7 mouse cellular contexts compared by ENCODE assay signal in the genomic region with DNA sequence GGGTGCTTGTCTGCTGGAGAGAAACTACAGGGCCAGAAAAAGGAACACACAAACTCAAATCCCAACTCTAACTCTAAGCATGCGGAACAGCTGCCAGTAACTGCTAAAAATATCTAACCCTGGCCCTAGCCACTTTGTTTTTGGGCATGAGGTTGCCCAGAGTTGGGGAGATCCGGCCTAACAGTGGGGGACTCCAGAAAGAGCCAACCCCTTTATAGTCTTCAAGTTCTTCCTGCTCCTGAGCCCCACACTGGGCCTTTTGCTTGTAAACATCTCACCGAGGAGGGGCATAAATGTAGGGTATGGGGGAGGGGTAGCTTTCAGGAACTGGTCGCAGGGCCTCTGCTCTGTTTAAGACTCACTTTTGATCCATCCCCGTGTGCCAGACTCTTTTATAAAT. TPM values are rescaled to one million over a fixed set of nuclear protein-coding genes. Genes with fewer than 3 reads are reported as not detected.
DNase-seq lines count a peak whose midpoint lies in the region; ATAC-seq lines count a peak whose summit lies in the region.

No protein-coding gene starts in this region.

- H3K9ac ChIP-seq in lung, embryonic 15.5 days, result no peak overlapping the region
- H3K9ac ChIP-seq in heart, embryonic 12.5 days, result peak overlapping the region; percentile 95
- no peak overlapping the region for H3K9ac ChIP-seq in liver, embryonic 15.5 days

- WGBS in lung, embryonic 15.5 days, result 20% methylated on average over 5 of the region's 5 CpGs
- WGBS in heart, embryonic 12.5 days, result 16% methylated on average over 5 of the region's 5 CpGs
- 26% methylated on average over 5 of the region's 5 CpGs for WGBS in liver, embryonic 15.5 days (ENCODE audit: insufficient replicate concordance)

- no peaks in the 10 kb centered on the region for H3K9me3 ChIP-seq in lung, embryonic 15.5 days
- H3K9me3 ChIP-seq in heart, embryonic 12.5 days (replicated peaks), result no peaks in the 10 kb centered on the region
- no peaks in the 10 kb centered on the region for H3K9me3 ChIP-seq in liver, embryonic 15.5 days (replicated peaks)

- H3K4me1 ChIP-seq in lung, embryonic 15.5 days, result peaks cover 20% of the 10 kb centered on the region
- peaks cover 48% of the 10 kb centered on the region for H3K4me1 ChIP-seq in heart, embryonic 12.5 days (replicated peaks)
- H3K4me1 ChIP-seq in liver, embryonic 15.5 days (replicated peaks), result peaks cover 18% of the 10 kb centered on the region

- H3K27me3 ChIP-seq in lung, embryonic 15.5 days, result peaks cover 10% of the 10 kb centered on the region; the same call in 1 of the 2 replicates
- no peaks in the 10 kb centered on the region for H3K27me3 ChIP-seq in heart, embryonic 12.5 days (replicated peaks)
- H3K27me3 ChIP-seq in liver, embryonic 15.5 days, result peaks cover 38% of the 10 kb centered on the region

- DNase-seq in lung, postnatal 10 days, result no peak
- DNase-seq in adrenal gland, postnatal 10 days, result no peak
- no peak for DNase-seq in ovary, postnatal 14 days (ENCODE audit: low spot score)

- peak overlapping the region; percentile 73 for H3K4me2 ChIP-seq in lung, embryonic 15.5 days
- H3K4me2 ChIP-seq in heart, embryonic 12.5 days, result peak overlapping the region; percentile 71
- H3K4me2 ChIP-seq in liver, embryonic 15.5 days, result peak overlapping the region; percentile 53; the same call in 1 of the 2 replicates

- peak overlapping the region; percentile 50 for H3K27ac ChIP-seq in lung, embryonic 15.5 days
- peak overlapping the region; percentile 95 for H3K27ac ChIP-seq in heart, embryonic 12.5 days (ENCODE audit: poor library complexity, severe bottlenecking)
- no peak overlapping the region for H3K27ac ChIP-seq in liver, embryonic 15.5 days (replicated peaks)

- H3K4me3 ChIP-seq in lung, embryonic 15.5 days, result no peak overlapping the region
- peak overlapping the region; percentile 67 for H3K4me3 ChIP-seq in heart, embryonic 12.5 days
- H3K4me3 ChIP-seq in liver, embryonic 15.5 days (replicated peaks), result no peak overlapping the region

- no peak for ATAC-seq in lung, embryonic 15.5 days (ENCODE audit: borderline replicate concordance, extremely low read depth, low FRiP score, low TSS enrichment)
- ATAC-seq in activated CD4-positive, CD25-positive, alpha-beta regulatory T cell, adult 4 months, result peak; percentile 7
- ATAC-seq in heart, embryonic 12.5 days (ENCODE audit: insufficient number of reproducible peaks, low FRiP score), result no peak
- ATAC-seq in liver, embryonic 15.5 days (ENCODE audit: insufficient read depth), result no peak

- peaks cover 7% of the 10 kb centered on the region; the same call in 1 of the 2 replicates for H3K36me3 ChIP-seq in lung, embryonic 15.5 days
- peaks cover 38% of the 10 kb centered on the region for H3K36me3 ChIP-seq in heart, embryonic 12.5 days
- no peaks in the 10 kb centered on the region for H3K36me3 ChIP-seq in liver, embryonic 15.5 days (replicated peaks)

RNA-seq across cellular contexts. Expression of a gene that starts 0.8 kb away (rescaled TPM):
- 20.1 and 24.8 TPM in 2 replicates for polyA plus RNA-seq in lung, embryonic 15.5 days (2015; fragmentation: Nextera tagmentation; extraction: Ambion mirVana)
- polyA plus RNA-seq in activated CD4-positive, CD25-positive, alpha-beta regulatory T cell, adult 4 months (2017; shearing (Covaris generic)), result 10 to 100 TPM; 11.4 to 16.2 TPM
- 299 and 301 TPM in 2 replicates for polyA plus RNA-seq in heart, embryonic 12.5 days (2016; fragmentation: Nextera tagmentation; extraction: Ambion mirVana)
- polyA plus RNA-seq in liver, embryonic 15.5 days (2015; fragmentation: Nextera tagmentation; extraction: Ambion mirVana), result 1.7 and 2.2 TPM in 2 replicates
- total RNA-seq in adrenal gland, postnatal 10 days (2021), result 1 to 10 TPM; 5.6 to 9.1 TPM

RNA-seq across cellular contexts. Expression of a gene that starts 7.8 kb away (rescaled TPM):
- polyA plus RNA-seq in lung, embryonic 15.5 days (2015; fragmentation: Nextera tagmentation; extraction: Ambion mirVana), result 53.5 TPM in 2 replicates
- not detected for polyA plus RNA-seq in activated CD4-positive, CD25-positive, alpha-beta regulatory T cell, adult 4 months (2017; shearing (Covaris generic))
- polyA plus RNA-seq in heart, embryonic 12.5 days (2016; fragmentation: Nextera tagmentation; extraction: Ambion mirVana), result 16.1 and 18.6 TPM in 2 replicates
- polyA plus RNA-seq in liver, embryonic 15.5 days (2015; fragmentation: Nextera tagmentation; extraction: Ambion mirVana), result 0.08 and 0.18 TPM in 2 replicates
- total RNA-seq in adrenal gland, postnatal 10 days (2021), result under 1 TPM; 0.12 to 0.66 TPM

RNA-seq across cellular contexts. Expression of a gene that starts 9.8 kb away (rescaled TPM):
- 102 and 107 TPM in 2 replicates for polyA plus RNA-seq in lung, embryonic 15.5 days (2015; fragmentation: Nextera tagmentation; extraction: Ambion mirVana)
- polyA plus RNA-seq in activated CD4-positive, CD25-positive, alpha-beta regulatory T cell, adult 4 months (2017; shearing (Covaris generic)), result 100 to 1,000 TPM; 102 to 109 TPM
- polyA plus RNA-seq in heart, embryonic 12.5 days (2016; fragmentation: Nextera tagmentation; extraction: Ambion mirVana), result 187 and 195 TPM in 2 replicates
- polyA plus RNA-seq in liver, embryonic 15.5 days (2015; fragmentation: Nextera tagmentation; extraction: Ambion mirVana), result 37.5 and 44.3 TPM in 2 replicates
- 10 to 100 TPM; 41.0 to 41.3 TPM for total RNA-seq in adrenal gland, postnatal 10 days (2021)

RNA-seq across cellular contexts. Expression of a gene that starts 40.7 kb away (rescaled TPM):
- polyA plus RNA-seq in lung, embryonic 15.5 days (2015; fragmentation: Nextera tagmentation; extraction: Ambion mirVana), result 8.8 and 9.2 TPM in 2 replicates
- 10 to 100 TPM; 17.1 to 18.9 TPM for polyA plus RNA-seq in activated CD4-positive, CD25-positive, alpha-beta regulatory T cell, adult 4 months (2017; shearing (Covaris generic))
- 8.6 and 9.0 TPM in 2 replicates for polyA plus RNA-seq in heart, embryonic 12.5 days (2016; fragmentation: Nextera tagmentation; extraction: Ambion mirVana)
- 3.1 and 3.5 TPM in 2 replicates for polyA plus RNA-seq in liver, embryonic 15.5 days (2015; fragmentation: Nextera tagmentation; extraction: Ambion mirVana)
- total RNA-seq in adrenal gland, postnatal 10 days (2021), result 10 to 100 TPM; 25.1 to 32.4 TPM

Comparison
In these comparisons a context has a peak if more than half of its experiments do, and no peak if none do; other contexts are left out.
1. RNA of a gene that starts 0.8 kb away (polyA plus RNA-seq): 299 to 301 TPM in heart, embryonic 12.5 days; 20.1 to 24.8 TPM in lung, embryonic 15.5 days, 11.4 to 16.2 TPM in activated CD4-positive, CD25-positive, alpha-beta regulatory T cell, adult 4 months and 1.7 to 2.2 TPM in liver, embryonic 15.5 days; every median in the first group is over 10 times any median in the second.
2. RNA of a gene that starts 7.8 kb away (polyA plus RNA-seq): 53.5 TPM in lung, embryonic 15.5 days and 16.1 to 18.6 TPM in heart, embryonic 12.5 days; 0.08 to 0.18 TPM in liver, embryonic 15.5 days and not detected in activated CD4-positive, CD25-positive, alpha-beta regulatory T cell, adult 4 months; every median in the first group is over 10 times any median in the second.
3. Peak in every context shown above with its lines, with median percentiles within 50 percentile points of each other: H3K4me2 ChIP-seq.